Mouse (Mus musculus) kidney, adult 2 months (tissue): ENCODE measurements around the gene Cd3e.

Source experiments
- CTCF ChIP-seq: fragments of 200-500 bp; conservative IDR thresholded peaks from 2 replicates; pipeline ENCODE4 v1.5.1; 2011; ENCODE audit warnings: low read depth, mild to moderate bottlenecking, control low read depth, low read length, moderate library complexity, mixed read lengths; ENCODE audit not compliant: insufficient read depth, insufficient read length
- POLR2A ChIP-seq: fragments of 200-500 bp; IDR thresholded peaks from one replicate; pipeline ENCODE4 v1.6.1; 2011; ENCODE audit warnings: low read depth, low read length, control low read depth

DNA sequence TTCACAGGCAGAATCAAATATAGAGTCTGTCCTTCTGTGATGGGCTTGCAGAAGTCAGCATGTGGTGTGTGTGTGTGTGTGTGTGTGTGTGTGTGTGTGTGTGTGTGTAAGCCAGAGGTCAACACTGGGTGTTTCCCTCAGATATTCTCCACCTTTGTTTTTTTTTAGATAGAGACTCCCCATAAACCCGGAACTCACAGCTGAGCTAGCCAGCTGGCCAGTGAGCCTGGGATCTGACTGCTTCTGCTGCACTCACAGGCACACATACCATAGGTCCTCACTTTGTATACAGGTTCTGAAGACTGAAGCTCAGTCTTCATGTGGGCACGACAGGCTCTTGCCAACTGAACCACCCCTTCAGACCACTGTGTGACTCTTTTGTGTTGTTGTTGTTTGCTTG is 22.8 kb upstream of the Cd3e start:
- TF ChIP-seq POLR2A: no peak
- no peak for TF ChIP-seq CTCF
